Mouse (Mus musculus) MEL (cell line): ENCODE results near the gene Mapk7. TPM values are rescaled to one million over a fixed set of nuclear protein-coding genes. Genes with fewer than 3 reads are reported as not detected.

Source experiments
- DNase-seq: peaks from one replicate; pipeline ENCODE4 v3.0.0; 2011; ENCODE audit warnings: low read depth, low spot score
- H3K27ac ChIP-seq: 2 replicates; pipeline ENCODE4 v1.5.1; 2012; ENCODE audit warnings: low read depth, mild to moderate bottlenecking, control low read depth, low read length, moderate library complexity; ENCODE audit not compliant: control insufficient read depth
- H3K27me3 ChIP-seq, 2 experiments: fragments of 150-350 bp in 1 of 2; sonication (generic) in 1 of 2; 2 replicates each; pipeline ENCODE4 v1.6.1; 2012; ENCODE audit warnings: low read length in 2 of 2, mild to moderate bottlenecking in 2 of 2, improper control_type of control experiment in 1 of 2, moderate library complexity in 1 of 2; ENCODE audit not compliant: insufficient read depth in 2 of 2, control insufficient read depth in 1 of 2
- H3K36me3 ChIP-seq, 2 experiments: 2 replicates each; pipeline ENCODE4 v1.6.1; 2012 to 2014; ENCODE audit warnings: low read length in 2 of 2, improper control_type of control experiment in 1 of 2, inconsistent platforms in 1 of 2, mild to moderate bottlenecking in 1 of 2; ENCODE audit not compliant: insufficient read depth in 2 of 2, control insufficient read depth in 1 of 2
- H3K4me1 ChIP-seq, 2 experiments: fragments of 150-350 bp in 1 of 2; sonication (generic) in 1 of 2; 2 replicates each; pipeline ENCODE4 v1.6.1; 2012; ENCODE audit warnings: low read length in 2 of 2, improper control_type of control experiment in 1 of 2, mild to moderate bottlenecking in 1 of 2; ENCODE audit not compliant: insufficient read depth in 2 of 2, control insufficient read depth in 1 of 2
- H3K4me3 ChIP-seq, 2 experiments: fragments of 150-350 bp in 1 of 2; sonication (generic) in 1 of 2; 2 replicates each; pipeline ENCODE4 v1.5.1; 2012; ENCODE audit warnings: low read depth in 2 of 2, low read length in 2 of 2, mild to moderate bottlenecking in 2 of 2, moderate library complexity in 2 of 2, control low read depth in 1 of 2, improper control_type of control experiment in 1 of 2; ENCODE audit not compliant: control insufficient read depth in 1 of 2, insufficient read depth in 1 of 2
- H3K79me2 ChIP-seq: 2 replicates; pipeline ENCODE4 v1.6.1; 2012; ENCODE audit warnings: mild to moderate bottlenecking, low read length, moderate library complexity; ENCODE audit not compliant: control insufficient read depth, poor library complexity, insufficient read depth
- H3K9ac ChIP-seq: 2 replicates; pipeline ENCODE4 v1.6.1; 2012; ENCODE audit warnings: low read depth, mild to moderate bottlenecking, control low read depth, low read length, moderate library complexity; ENCODE audit not compliant: control insufficient read depth, poor library complexity, severe bottlenecking
- H3K9me3 ChIP-seq: fragments of 150-350 bp; sonication (generic); replicated peaks from 2 replicates; pipeline ENCODE4 v1.6.1; 2012; ENCODE audit warnings: mild to moderate bottlenecking, low read length, improper control_type of control experiment, moderate library complexity; ENCODE audit not compliant: insufficient read depth
- ELF1 ChIP-seq: IDR thresholded peaks from 2 replicates; pipeline ENCODE4 v1.6.1; 2014; ENCODE audit warnings: low read depth, mild to moderate bottlenecking, inconsistent platforms, low read length, improper control_type of control experiment, moderate library complexity
- EP300 ChIP-seq, 2 experiments: IDR thresholded peaks; 2 replicates each; pipeline ENCODE4 v1.6.1; 2011; ENCODE audit warnings: improper control_type of control experiment in 2 of 2, low read length in 2 of 2, low read depth in 1 of 2, mild to moderate bottlenecking in 1 of 2
- ETS1 ChIP-seq: IDR thresholded peaks from 2 replicates; pipeline ENCODE4 v1.6.1; 2012; ENCODE audit warnings: low read depth, mild to moderate bottlenecking, inconsistent platforms, low read length, improper control_type of control experiment, moderate library complexity
- JUND ChIP-seq: IDR thresholded peaks from 2 replicates; pipeline ENCODE4 v1.6.1; 2011; ENCODE audit warnings: low read depth, mild to moderate bottlenecking, improper control_type of control experiment, low read length
- KAT2A ChIP-seq: conservative IDR thresholded peaks from 2 replicates; pipeline ENCODE4 v1.6.1; 2012; ENCODE audit warnings: low read depth, low read length, improper control_type of control experiment, inconsistent platforms
- MXI1 ChIP-seq: IDR thresholded peaks from 2 replicates; pipeline ENCODE4 v1.6.1; 2011; ENCODE audit warnings: mild to moderate bottlenecking, low read depth, low read length, improper control_type of control experiment
- MYB ChIP-seq: IDR thresholded peaks from 2 replicates; pipeline ENCODE4 v1.6.1; 2011; ENCODE audit warnings: mild to moderate bottlenecking, low read depth, low read length, improper control_type of control experiment
- MYC ChIP-seq: IDR thresholded peaks from 2 replicates; pipeline ENCODE4 v1.6.1; 2011; ENCODE audit warnings: low read depth, mild to moderate bottlenecking, low read length, improper control_type of control experiment, moderate library complexity
- POLR2A ChIP-seq, 2 experiments: IDR thresholded peaks; 2 replicates each; pipeline ENCODE4 v1.6.1; 2011 to 2012; ENCODE audit warnings: low read length in 2 of 2, mild to moderate bottlenecking in 2 of 2, control low read depth in 1 of 2, improper control_type of control experiment in 1 of 2, low read depth in 1 of 2, moderate library complexity in 1 of 2; ENCODE audit not compliant: control insufficient read depth in 1 of 2, insufficient read depth in 1 of 2, poor library complexity in 1 of 2
- TAL1 ChIP-seq: IDR thresholded peaks from 2 replicates; pipeline ENCODE4 v1.6.1; 2012; ENCODE audit warnings: mild to moderate bottlenecking, inconsistent platforms, low read length, moderate library complexity, mixed read lengths
- TCF12 ChIP-seq: IDR thresholded peaks from 2 replicates; pipeline ENCODE4 v1.6.1; 2014; ENCODE audit warnings: low read depth, mild to moderate bottlenecking, inconsistent platforms, low read length, improper control_type of control experiment, moderate library complexity
- ZC3H11A ChIP-seq: IDR thresholded peaks from 2 replicates; pipeline ENCODE4 v1.6.1; 2012; ENCODE audit warnings: low read depth, mild to moderate bottlenecking, inconsistent platforms, low read length, improper control_type of control experiment
- ZNF384 ChIP-seq: IDR thresholded peaks from 2 replicates; pipeline ENCODE4 v1.6.1; 2012; ENCODE audit warnings: low read depth, mild to moderate bottlenecking, inconsistent platforms, low read length, improper control_type of control experiment
- polyA plus RNA-seq, 2 experiments: library from polyadenylated mRNA; stranded (reverse) in 1 of 2; unstranded in 1 of 2; fragments of >175 nt in 1 of 2; fragments of >200 nt in 1 of 2; gene quantifications; 2 replicates each; pipeline versions ENCODE4 v1.2.1 to v1.2.4; 2012; ENCODE audit warnings: low replicate concordance in 2 of 2, low read depth in 1 of 2; ENCODE audit not compliant: insufficient read length in 2 of 2, insufficient read depth in 1 of 2, missing spikeins in 1 of 2
- total RNA-seq: library from RNA; depleted of rRNA; stranded (reverse); fragments of 300-350 nt; gene quantifications from 2 replicates; pipeline ENCODE4 v1.2.3, GENCODE M21; 2012

Gene Mapk7
- total and polyA plus RNA-seq, 3 experiments: 12.6 to 25.3 TPM; not detected in 1

GRCm38 (mm10) chr11:61487401-61487800, 6.8 kb downstream of the Mapk7 start:
- no peaks in the 10 kb centered on the region for H3K79me2 ChIP-seq
- DNase-seq: peak; percentile 30
- no peaks in the 10 kb centered on the region for H3K27me3 ChIP-seq
- H3K27ac ChIP-seq: no peak overlapping the region
- H3K36me3 ChIP-seq: no peaks in the 10 kb centered on the region; a peak in 1 of 4 replicates
- H3K9ac ChIP-seq: no peak overlapping the region
- H3K9me3 ChIP-seq: no peaks in the 10 kb centered on the region
- H3K4me1 ChIP-seq: no peaks in the 10 kb centered on the region
- no peak overlapping the region for H3K4me3 ChIP-seq
- TF ChIP-seq ELF1 (no peak), JUND (no peak), POLR2A (IDR thresholded peaks at IDR 0.05; ENCODE audit: control insufficient read depth in 1 of 2, insufficient read depth in 1 of 2, low read depth in 1 of 2, low read length in 2 of 2, poor library complexity in 1 of 2) (no peak), ETS1 (peak; percentile 43; the same call in 1 of the 2 replicates), ZC3H11A (no peak), EP300 (IDR thresholded peaks at IDR 0.05; ENCODE audit: low read depth in 1 of 2, low read length in 2 of 2) (no peak), MXI1 (no peak), MYB (no peak)

- Histone ChIP-seq H3K4me1 (0 out of 4 replicates have a peak, but pooled peaks cover 0 to 3% of the 10 kb centered on the region in 2 experiments), H3K36me3 (no peaks in the 10 kb centered on the region), H3K27ac (no peak overlapping the region), H3K9ac (no peak overlapping the region), H3K27me3 (no peaks in the 10 kb centered on the region; a peak in 1 of 4 replicates), H3K79me2 (no peaks in the 10 kb centered on the region), H3K4me3 (no peak overlapping the region)
- DNase-seq: no peak
- no peak for TF ChIP-seq TCF12
- TF ChIP-seq ZNF384: no peak
- no peak for TF ChIP-seq MYC
- TF ChIP-seq KAT2A: no peak
- TF ChIP-seq TAL1: no peak
- TF ChIP-seq, all 39 proteins: peak for 0
- H3K9me3 ChIP-seq: no peaks in the 10 kb centered on the region
These were observed 7.6 kb downstream of the Mapk7 start for GRCm38 (mm10) chr11:61486458-61487219.
